Mouse (Mus musculus) forebrain, embryonic 16.5 days (tissue): Measurements from ENCODE around the gene Dnajc5. TPM values are rescaled to one million over a fixed set of nuclear protein-coding genes. Genes with fewer than 3 reads are reported as not detected.

Source experiments
- ATAC-seq: fragments of 200-750 bp; cut with Nextera tagmentation; 2 replicates; pipeline ENCODE4 v1.8.0; 2017; ENCODE audit warnings: mild to moderate bottlenecking, moderate library complexity
- H3K27ac ChIP-seq: fragments of 300-500 bp; sonication (generic); 2 replicates; pipeline ENCODE4 v1.5.1; 2014; ENCODE audit warnings: low read length, control low read depth
- H3K27me3 ChIP-seq: fragments of 300-500 bp; sonication (generic); replicated peaks from 2 replicates; pipeline ENCODE4 v1.6.1; 2014; ENCODE audit warnings: low read length; ENCODE audit not compliant: control insufficient read depth, insufficient read depth
- H3K36me3 ChIP-seq: fragments of 300-500 bp; sonication (generic); 2 replicates; pipeline ENCODE4 v1.6.1; 2014; ENCODE audit not compliant: control insufficient read depth, insufficient read depth
- H3K4me1 ChIP-seq: fragments of 300-500 bp; sonication (generic); replicated peaks from 2 replicates; pipeline ENCODE4 v1.6.1; 2014; ENCODE audit warnings: low read length; ENCODE audit not compliant: control insufficient read depth, insufficient read depth
- H3K4me2 ChIP-seq: fragments of 300-500 bp; sonication (generic); 2 replicates; pipeline ENCODE4 v1.6.1; 2014; ENCODE audit warnings: mild to moderate bottlenecking, low read length, control low read depth
- H3K4me3 ChIP-seq: fragments of 300-500 bp; sonication (generic); replicated peaks from 2 replicates; pipeline ENCODE4 v1.5.1; 2014; ENCODE audit warnings: mild to moderate bottlenecking, low read length, control low read depth
- H3K9ac ChIP-seq: fragments of 300-500 bp; sonication (generic); replicated peaks from 2 replicates; pipeline ENCODE4 v1.6.1; 2014; ENCODE audit warnings: low read depth, low read length, control low read depth
- H3K9me3 ChIP-seq: fragments of 300-500 bp; sonication (generic); 2 replicates; pipeline ENCODE4 v1.6.1; 2016; ENCODE audit warnings: low read length; ENCODE audit not compliant: control insufficient read depth
- WGBS: fragments of 180-500 bp; shearing (Covaris S2); extraction: QIAGEN DNeasy Blood & Tissue Kit; methylation state at CpG from one replicate; pipeline ENCODE4 v1.1.7; 2014; 5-methylcytosine and 5-hydroxymethylcytosine counted together
- polyA plus RNA-seq: library from polyadenylated mRNA; unstranded; fragments of >200 nt; fragmentation: Nextera tagmentation; extraction: Ambion mirVana; gene quantifications from 2 replicates; pipeline ENCODE4 v1.2.1, GENCODE M21; 2015

Gene Dnajc5
- polyA plus RNA-seq, 1 experiment from 2014 or later = 239 TPM

- H3K27ac ChIP-seq = no peak overlapping the region
- H3K9me3 ChIP-seq = no peaks in the 10 kb centered on the region
- no peak for ATAC-seq
- no peaks in the 10 kb centered on the region for H3K27me3 ChIP-seq
- peaks cover 16% of the 10 kb centered on the region for H3K4me1 ChIP-seq
- H3K9ac ChIP-seq = no peak overlapping the region
- no peak overlapping the region for H3K4me2 ChIP-seq
- 72% methylated on average over 4 of the region's 4 CpGs for WGBS
- no peak overlapping the region for H3K4me3 ChIP-seq
- H3K36me3 ChIP-seq = peaks cover 23% of the 10 kb centered on the region
Observed at GRCm38 (mm10) chr2:181498644-181499043, 21.6 kb upstream of the Dnajc5 start.

DNA sequence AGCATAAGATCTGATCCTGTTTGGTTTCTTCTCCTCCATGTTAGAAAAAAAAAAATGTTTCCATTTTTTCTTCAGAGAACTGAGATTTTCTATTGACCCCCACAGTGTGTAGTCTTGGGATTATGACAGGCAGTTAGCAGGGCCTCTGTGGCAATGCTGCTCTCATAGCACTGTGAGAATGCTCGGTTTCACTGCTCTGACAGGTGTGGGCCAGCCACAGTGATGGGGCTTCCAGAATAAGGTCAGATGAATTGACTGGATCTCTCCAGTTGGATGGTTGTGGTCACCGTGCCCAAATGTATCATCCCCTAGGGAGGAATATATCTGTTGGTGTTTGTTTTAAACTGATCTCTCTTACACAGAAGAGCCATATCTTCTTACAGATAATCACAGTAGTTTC, 11.1 kb upstream of the Dnajc5 start:
- peaks cover 23% of the 10 kb centered on the region for H3K36me3 ChIP-seq
- WGBS = 95% methylated on average over 2 of the region's 2 CpGs

DNA sequence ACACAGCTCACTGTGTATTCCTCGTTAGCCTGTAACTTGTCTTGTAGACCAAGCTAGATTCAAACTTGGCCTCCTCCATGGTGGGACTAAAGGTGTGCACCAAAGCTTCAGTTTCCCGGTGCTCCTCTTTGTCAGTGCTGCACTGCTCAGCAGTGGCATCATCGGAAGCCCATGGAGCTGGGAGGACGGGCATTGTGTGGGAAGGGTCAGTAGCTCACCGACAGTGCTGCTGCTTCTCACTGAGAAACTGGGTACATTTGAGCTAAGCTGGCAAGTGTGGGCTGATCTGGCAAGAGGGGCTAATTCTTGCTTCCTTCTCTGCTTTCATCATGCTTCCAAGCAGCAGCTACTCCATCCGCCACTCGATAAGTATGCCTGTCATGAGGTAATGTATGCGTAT, 9.1 kb upstream of the Dnajc5 start:
- no peak for ATAC-seq
- H3K9me3 ChIP-seq = no peaks in the 10 kb centered on the region
- no peaks in the 10 kb centered on the region for H3K27me3 ChIP-seq
- H3K36me3 ChIP-seq = peaks cover 33% of the 10 kb centered on the region
- H3K4me3 ChIP-seq = no peak overlapping the region
- WGBS = 97% methylated on average over 8 of the region's 8 CpGs
- H3K9ac ChIP-seq = no peak overlapping the region
- no peak overlapping the region for H3K4me2 ChIP-seq
- no peaks in the 10 kb centered on the region for H3K4me1 ChIP-seq
- no peak overlapping the region for H3K27ac ChIP-seq

More for the DNA sequence above, 11.1 kb upstream of the Dnajc5 start:
- no peak overlapping the region for H3K9ac ChIP-seq
- no peaks in the 10 kb centered on the region for H3K9me3 ChIP-seq
- H3K4me3 ChIP-seq = no peak overlapping the region
- ATAC-seq = no peak
- H3K4me2 ChIP-seq = no peak overlapping the region
- no peaks in the 10 kb centered on the region for H3K4me1 ChIP-seq
- no peaks in the 10 kb centered on the region for H3K27me3 ChIP-seq
- no peak overlapping the region for H3K27ac ChIP-seq

GRCm38 (mm10) chr2:181519201-181519600, 1.1 kb upstream of the Dnajc5 start:
- Histone ChIP-seq H3K4me2 (peak overlapping the region; percentile 65), H3K4me1 (peaks cover 19% of the 10 kb centered on the region), H3K36me3 (peaks cover 12% of the 10 kb centered on the region; the same call in 1 of the 2 replicates), H3K9ac (no peak overlapping the region; the same call in 1 of the 2 replicates), H3K9me3 (no peaks in the 10 kb centered on the region), H3K27ac (peak overlapping the region; percentile 96), H3K4me3 (peak overlapping the region; percentile 98), H3K27me3 (no peaks in the 10 kb centered on the region)
- ATAC-seq = no peak
- WGBS = 85% methylated on average over 3 of the region's 3 CpGs

GRCm38 (mm10) chr2:181520936-181521227, 597 bp downstream of the Dnajc5 start:
- ATAC-seq = no peak
- WGBS = under 1% methylated on average over 17 of the region's 17 CpGs

DNA sequence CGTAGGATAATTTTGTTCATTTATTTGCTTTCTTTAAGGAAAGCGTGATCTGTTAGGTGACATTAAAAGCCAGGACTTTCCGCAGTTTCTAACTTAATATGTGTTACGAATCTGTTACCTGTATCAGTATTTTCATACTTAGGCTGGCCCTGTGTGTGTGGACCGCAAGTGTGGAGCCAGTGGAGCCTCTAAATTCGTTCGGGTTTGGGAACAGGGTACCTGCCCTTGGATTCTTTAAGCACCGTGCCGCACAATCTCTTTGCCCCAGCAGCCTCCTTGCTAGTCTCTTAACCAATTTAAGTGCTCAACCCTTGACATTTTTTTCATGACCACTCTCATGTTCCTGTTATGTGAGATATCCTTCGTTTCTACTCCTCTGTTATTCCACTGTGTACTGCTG, 1.2 kb downstream of the Dnajc5 start:
- no peaks in the 10 kb centered on the region for H3K27me3 ChIP-seq

More at GRCm38 (mm10) chr2:181520936-181521227, 597 bp downstream of the Dnajc5 start:
- Histone ChIP-seq H3K36me3 (peaks cover 6% of the 10 kb centered on the region; the same call in 1 of the 2 replicates), H3K9me3 (no peaks in the 10 kb centered on the region), H3K27me3 (no peaks in the 10 kb centered on the region), H3K27ac (peak overlapping the region; percentile 96), H3K4me1 (peaks cover 19% of the 10 kb centered on the region), H3K4me2 (peak overlapping the region; percentile 75), H3K9ac (peak overlapping the region; percentile 95), H3K4me3 (peak overlapping the region; percentile 98)

DNA sequence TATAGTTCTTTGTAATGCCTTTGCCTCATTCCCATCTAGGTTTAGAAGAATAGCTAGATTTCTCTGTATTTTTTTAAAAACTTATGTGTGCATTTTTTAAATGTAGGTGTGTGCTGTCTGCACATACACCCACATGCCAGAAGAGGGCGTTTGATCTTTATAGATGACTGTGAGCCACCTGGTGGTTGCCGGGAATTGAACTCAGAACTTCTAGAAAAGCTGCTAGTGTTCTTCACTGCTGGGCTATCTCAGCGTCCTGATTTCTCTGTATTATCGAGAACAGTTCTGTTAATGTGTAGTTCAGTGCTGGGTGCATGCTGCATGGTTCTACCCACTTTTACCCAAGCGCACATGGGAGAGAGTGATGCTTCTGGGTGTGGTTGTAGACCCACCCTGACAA, 2.5 kb downstream of the Dnajc5 start:
- Histone ChIP-seq H3K27me3 (no peaks in the 10 kb centered on the region), H3K9me3 (no peaks in the 10 kb centered on the region), H3K4me2 (no peak overlapping the region), H3K4me3 (no peak overlapping the region), H3K27ac (no peak overlapping the region), H3K36me3 (no peaks in the 10 kb centered on the region), H3K9ac (no peak overlapping the region), H3K4me1 (peaks cover 19% of the 10 kb centered on the region)
- WGBS = 73% methylated on average over 5 of the region's 5 CpGs
- no peak for ATAC-seq

More for the DNA sequence above, 1.2 kb downstream of the Dnajc5 start:
- Histone ChIP-seq H3K36me3 (peaks cover 2% of the 10 kb centered on the region; the same call in 1 of the 2 replicates), H3K9me3 (no peaks in the 10 kb centered on the region), H3K4me3 (peak overlapping the region; percentile 98), H3K9ac (0 out of 2 replicates have a peak overlapping the region, but pooled peaks have one; percentile 9), H3K27ac (no peak overlapping the region), H3K4me1 (peaks cover 19% of the 10 kb centered on the region), H3K4me2 (peak overlapping the region; percentile 75)
- WGBS = 59% methylated on average over 10 of the region's 10 CpGs
- ATAC-seq = no peak

DNA sequence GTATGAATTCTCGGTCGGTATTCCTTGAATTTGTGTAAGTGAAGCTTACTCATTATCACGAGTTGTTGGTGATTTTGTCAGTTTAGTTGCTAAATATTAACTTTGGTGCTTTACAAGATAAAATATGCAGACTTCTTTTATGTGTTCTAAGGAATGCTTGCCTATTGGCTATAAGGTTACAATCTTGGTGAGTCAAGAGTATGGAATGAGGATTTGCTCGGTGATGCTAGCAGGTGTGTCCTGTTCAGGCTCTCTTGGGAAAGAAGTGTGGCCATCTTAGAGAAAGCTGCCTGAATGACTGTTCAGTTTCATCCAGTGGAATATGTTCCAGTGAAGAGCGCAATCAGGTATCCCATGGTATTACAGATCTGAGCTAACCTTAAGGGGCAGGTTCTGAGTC, 5.2 kb downstream of the Dnajc5 start:
- Histone ChIP-seq H3K27ac (no peak overlapping the region), H3K4me3 (no peak overlapping the region), H3K4me2 (no peak overlapping the region), H3K27me3 (no peaks in the 10 kb centered on the region), H3K9me3 (no peaks in the 10 kb centered on the region), H3K4me1 (peaks cover 13% of the 10 kb centered on the region), H3K9ac (no peak overlapping the region), H3K36me3 (no peaks in the 10 kb centered on the region)
- 92% methylated on average over 5 of the region's 5 CpGs for WGBS
- no peak for ATAC-seq

DNA sequence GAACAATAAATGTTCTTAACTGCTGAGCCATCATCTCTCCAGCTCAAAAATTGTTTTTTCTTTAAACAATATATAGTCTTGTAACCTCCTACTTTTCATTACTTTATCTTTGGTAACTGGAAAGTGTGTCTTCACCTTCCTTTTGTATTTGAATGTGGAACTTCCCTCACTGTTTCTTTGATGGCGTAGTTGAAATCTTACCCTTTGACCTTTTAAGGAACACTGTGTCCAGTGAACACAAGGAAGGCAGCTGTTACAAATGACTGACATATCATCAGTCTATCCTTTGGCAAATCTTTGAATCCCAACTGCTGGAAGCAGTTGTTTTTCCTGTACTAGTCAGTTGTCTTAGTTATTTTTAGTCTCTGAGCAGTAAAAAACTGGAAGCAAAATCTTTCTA, 8.8 kb downstream of the Dnajc5 start:
- H3K27me3 ChIP-seq = no peaks in the 10 kb centered on the region
- 93% methylated on average over 1 of the region's 1 CpGs for WGBS
- H3K9me3 ChIP-seq = no peaks in the 10 kb centered on the region
- no peaks in the 10 kb centered on the region for H3K4me1 ChIP-seq
- H3K4me2 ChIP-seq = no peak overlapping the region
- no peaks in the 10 kb centered on the region for H3K36me3 ChIP-seq
- H3K4me3 ChIP-seq = no peak overlapping the region
- H3K9ac ChIP-seq = no peak overlapping the region
- no peak for ATAC-seq
- no peak overlapping the region for H3K27ac ChIP-seq

DNA sequence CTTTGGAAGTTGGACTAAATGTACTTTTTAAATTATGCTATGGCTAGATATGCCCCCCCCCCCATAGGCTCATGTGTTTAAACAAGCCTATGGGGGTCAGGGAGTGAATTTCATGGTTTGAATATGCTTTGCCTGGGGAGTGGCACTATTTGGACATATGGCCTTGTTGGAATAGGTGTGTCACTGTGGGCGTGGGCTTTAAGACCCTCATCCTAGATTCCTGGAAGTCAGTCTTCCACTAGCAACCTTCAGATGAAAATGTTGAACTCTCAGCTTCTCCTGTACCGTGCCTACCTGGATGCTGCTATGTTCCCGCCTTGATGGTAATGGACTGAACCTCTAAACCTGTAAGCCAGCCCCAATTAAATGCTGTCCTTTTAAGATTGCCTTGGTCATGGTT, 12.3 kb downstream of the Dnajc5 start:
- no peak overlapping the region for H3K4me3 ChIP-seq
- ATAC-seq = no peak
- H3K4me1 ChIP-seq = peaks cover 2% of the 10 kb centered on the region
- no peak overlapping the region for H3K4me2 ChIP-seq
- no peaks in the 10 kb centered on the region for H3K27me3 ChIP-seq
- 99% methylated on average over 3 of the region's 3 CpGs for WGBS
- no peak overlapping the region for H3K9ac ChIP-seq
- no peaks in the 10 kb centered on the region for H3K36me3 ChIP-seq
- no peaks in the 10 kb centered on the region for H3K9me3 ChIP-seq
- H3K27ac ChIP-seq = no peak overlapping the region
